Mouse (Mus musculus): Measurements from ENCODE around the gene Cks1b. TPM values are rescaled to one million over a fixed set of nuclear protein-coding genes. Genes with fewer than 3 reads are reported as not detected.

Cks1b gene
- total RNA-seq, 2 experiments from 2014 or later = 4.6 to 4.8 TPM

DNA sequence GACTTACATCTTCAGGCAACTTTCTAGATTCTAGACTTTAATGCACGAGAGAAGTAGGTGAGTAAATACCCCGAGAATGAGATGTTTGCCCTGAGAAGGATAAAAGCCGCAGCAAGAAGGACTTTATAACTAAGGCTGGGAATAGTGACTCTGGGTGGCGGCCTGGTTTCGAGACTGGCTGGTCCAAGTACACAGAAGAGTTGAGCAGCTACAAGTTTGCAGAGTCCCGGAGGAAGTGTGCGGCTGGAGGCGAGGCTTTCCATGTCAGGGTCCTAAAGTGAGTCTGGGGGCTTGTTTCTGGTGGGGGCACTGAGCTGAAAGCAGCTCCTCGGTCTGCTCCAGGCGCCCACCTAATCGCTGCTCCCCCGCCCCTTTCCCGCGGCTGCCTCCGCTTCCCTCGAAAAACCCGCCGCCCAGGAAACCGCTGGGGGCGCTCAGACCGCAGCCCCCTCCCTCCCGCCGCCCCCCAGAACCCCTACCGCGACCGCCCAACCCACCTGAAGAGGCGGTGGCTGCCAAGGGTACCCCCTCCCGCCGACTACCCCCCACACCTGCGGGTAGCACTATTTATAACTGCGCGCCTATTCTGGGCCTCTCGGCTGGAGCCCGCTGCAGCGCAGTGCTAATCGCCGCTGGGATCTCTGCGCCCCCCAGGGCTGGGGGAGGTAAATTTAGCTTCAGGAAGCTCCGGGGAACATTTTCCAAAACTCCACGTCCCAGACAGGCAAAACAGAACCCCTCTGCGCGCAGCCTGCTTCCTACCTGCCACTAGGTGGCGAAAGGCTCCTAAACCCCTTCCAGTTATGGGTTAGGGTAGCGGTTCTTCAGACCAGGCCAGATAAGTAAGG, 22.2 kb downstream of the Cks1b start:
- DNase-seq = peak; percentile 80 to 84

GRCm38 (mm10) chr3:89395419-89395805, 22.8 kb downstream of the Cks1b start:
- peak in 1 of 2 experiments; percentile 51 for DNase-seq

DNA sequence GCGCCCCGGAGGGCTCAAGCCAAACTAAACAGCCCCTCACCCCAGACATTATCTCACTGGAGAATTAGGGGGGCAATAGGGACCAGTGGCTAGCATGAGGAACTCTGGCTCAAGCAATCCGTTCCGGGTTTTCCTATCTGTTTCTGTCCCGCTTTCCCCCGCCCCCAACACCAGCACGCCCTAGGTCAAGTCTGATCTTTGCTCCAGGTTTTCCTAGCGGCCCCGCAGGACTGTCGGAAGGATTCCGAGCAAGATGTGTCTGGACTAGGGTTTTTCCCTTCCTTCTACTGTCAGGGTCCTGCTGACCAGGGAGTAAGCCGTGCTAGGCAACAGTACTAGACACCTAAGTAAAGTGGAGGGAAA, 23.3 kb downstream of the Cks1b start:
- peak; percentile 90 to 91 for DNase-seq

- peak; percentile 83 to 84 for DNase-seq
Measured at GRCm38 (mm10) chr3:89394006-89394893, 23.9 kb downstream of the Cks1b start, which contains the start of gene Zbtb7b. Zbtb7b (minus strand) TSS chr3:89394776.

DNA sequence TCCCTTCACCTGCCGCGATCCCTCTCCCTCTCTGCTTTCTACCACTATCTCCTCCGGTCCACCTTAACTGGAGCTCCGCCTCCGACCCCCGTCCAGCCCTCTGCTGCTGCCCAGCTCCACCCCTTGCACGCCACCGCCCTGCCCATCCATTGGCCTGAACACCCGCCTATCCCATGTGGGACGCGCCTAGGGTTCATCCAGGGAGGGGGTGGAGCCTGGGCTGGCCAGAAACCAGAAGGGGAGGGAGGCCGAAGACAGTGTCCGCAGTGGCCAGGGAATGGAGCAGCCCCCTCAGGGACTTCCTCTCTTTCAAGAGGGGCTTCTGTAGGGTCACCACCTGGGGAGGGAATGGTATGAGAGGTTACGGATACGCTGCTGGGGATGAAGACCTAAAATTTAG, 24.6 kb downstream of the Cks1b start:
- peak; percentile 100 for DNase-seq

GRCm38 (mm10) chr3:89392871-89393311, 25.3 kb downstream of the Cks1b start:
- peak; percentile 52 to 66 for DNase-seq

GRCm38 (mm10) chr3:89391663-89392511, 26.3 kb downstream of the Cks1b start:
- peak; percentile 81 to 89 for DNase-seq

DNA sequence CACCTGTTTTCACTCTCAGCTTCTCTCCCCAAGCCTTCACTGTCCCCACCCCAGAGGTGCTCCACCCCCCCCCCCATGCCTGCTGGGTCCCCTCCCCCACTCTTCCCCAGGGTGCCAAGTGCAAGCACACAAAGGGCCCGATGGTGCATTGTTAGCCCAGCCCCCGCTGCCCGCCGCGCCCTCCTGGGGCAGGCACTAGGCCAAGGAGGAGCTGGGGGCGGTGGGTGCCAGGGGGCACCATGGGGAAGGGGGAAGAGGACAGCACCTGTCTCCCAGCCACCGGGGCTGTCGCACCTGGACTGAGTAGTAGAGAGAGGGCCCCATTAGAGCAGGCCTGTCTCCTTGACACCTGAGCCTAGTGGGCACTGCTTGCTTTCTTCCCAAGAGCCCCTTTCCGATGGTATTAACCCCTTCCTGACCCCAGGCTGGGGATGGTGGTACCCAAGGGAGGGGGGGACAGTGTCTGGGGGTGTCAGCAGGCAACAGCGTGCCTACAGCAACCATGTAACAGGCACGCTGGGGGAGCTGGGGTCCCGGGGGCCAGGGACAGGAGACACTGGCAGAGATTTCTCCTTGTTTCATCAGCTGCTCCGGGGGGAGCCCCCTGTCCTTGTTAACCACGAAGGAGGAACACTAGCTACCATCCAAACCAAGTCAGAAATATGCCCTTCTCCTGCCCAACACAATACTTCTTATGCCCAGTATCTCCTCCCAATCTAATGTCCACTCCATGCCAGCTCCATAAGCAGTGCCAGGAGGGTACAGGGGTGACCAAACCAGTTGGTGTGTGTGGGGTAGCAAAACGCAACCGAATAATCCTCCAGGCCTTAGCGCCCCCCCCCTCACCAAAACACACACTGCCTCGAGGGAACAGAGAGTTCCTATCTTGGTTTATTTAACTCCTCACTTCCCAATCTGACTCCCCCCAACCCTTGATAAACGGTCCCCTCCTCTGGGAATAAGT, 27.2 kb downstream of the Cks1b start:
- peak in 1 of 2 experiments; percentile 48 for DNase-seq

GRCm38 (mm10) chr3:89390111-89390515, 28.1 kb downstream of the Cks1b start:
- DNase-seq = peak; percentile 72 to 81

DNA sequence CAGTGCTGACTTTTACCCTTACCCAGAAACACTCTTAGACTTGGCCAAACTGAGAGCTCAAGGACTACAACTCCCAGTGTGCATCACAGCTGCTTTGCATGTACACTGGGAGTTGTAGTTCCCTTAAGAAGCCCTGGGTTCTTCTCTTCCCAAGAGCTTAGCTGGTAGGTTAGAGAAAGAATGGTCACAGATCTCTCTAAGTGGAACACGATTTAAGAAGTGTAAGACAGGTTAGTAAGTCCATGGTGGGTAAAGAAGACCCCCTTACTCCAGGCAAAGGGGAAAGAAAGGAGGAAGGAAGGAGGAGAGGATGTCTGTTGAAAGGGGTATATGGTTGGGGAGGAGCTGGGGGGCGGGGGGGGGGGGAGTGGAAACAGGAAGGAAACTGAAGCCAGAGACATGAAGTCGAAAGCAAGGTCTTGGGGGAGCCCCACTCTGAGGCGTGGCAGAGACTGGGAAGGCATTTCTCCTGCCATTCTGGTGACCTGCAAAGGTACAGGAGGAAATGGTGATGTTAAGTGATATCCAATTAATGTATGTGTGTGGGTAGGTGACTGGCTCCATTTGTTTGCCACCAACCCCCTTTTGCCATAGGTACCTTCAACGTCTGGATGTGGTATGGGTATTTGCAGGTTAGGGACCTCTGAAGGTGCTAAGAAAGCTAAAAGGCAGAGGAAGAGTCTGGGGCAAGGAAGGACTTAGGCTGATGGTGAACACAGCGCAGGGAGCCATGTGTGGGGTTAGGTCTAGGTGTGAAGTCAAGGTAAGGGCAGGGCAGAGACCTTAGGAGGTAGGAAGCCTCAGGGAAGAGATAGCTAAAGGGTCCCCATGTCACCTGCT, 29.1 kb downstream of the Cks1b start:
- DNase-seq = peak; percentile 55 to 62

DNA sequence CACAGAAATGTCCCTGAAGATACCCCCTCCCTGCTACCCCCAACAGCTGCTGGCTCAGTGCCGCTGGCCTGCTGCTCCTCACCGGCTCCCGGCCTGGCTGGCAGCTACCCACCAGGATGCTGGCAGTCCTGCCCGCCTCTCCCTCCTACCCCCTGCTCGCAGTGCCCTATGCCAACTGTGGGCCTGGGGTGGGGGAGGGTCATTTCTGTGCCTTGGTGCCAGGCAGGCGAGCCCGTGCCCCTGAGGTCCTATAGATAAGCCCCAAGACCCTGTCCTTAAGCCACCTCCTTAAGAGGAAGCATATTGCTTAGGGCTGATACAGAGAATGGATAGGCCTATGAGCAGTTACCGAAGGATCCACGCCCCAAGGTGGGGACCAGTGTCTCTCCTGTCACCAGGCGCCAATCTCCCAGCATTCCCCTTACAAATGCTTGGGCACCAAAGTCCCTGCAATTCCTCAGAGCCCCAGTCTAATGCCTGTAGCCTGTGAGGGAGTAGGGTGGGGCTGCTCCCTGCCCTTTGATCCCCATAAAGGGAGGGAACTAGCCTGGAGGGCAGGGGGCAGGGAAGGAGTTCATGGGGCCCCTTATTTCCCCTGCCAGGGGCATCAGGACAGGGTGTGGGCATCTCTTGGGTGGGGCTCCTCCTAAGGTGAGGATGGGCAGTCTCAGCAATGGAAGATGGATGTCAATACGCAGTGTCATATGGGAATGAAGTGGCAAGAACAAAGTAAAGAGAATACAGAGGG, 29.9 kb downstream of the Cks1b start:
- DNase-seq = peak; percentile 70 to 84

DNA sequence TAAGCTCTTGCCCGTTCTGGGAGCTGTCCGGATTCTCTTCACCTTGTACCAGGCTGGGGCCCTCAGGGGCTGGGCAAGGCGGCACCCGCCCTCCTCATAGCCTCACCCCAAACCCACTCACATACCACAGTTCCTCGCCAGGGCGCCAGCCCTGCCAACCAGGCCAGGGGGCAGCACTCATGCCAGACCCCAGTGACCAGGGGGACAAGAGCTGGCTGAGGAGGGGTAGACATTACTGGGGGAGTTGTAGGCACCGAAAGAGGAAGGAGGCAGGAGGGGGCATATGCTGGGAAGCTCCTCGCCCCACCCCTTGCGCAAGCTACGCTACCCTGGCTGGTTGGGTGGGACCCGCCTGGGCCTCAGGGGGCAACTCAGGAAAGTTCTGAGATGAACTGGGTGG, 30.6 kb downstream of the Cks1b start:
- DNase-seq = peak; percentile 44 to 59

- DNase-seq = no peak
Measured at GRCm38 (mm10) chr3:89386438-89387420, 31.5 kb downstream of the Cks1b start.

GRCm38 (mm10) chr3:89385451-89385850, 32.7 kb downstream of the Cks1b start:
- no peak for DNase-seq

- no peak for DNase-seq
Measured at GRCm38 (mm10) chr3:89384331-89385076, 33.7 kb downstream of the Cks1b start.

- no peak for DNase-seq
Measured at GRCm38 (mm10) chr3:89383651-89384255, 34.4 kb downstream of the Cks1b start.
